Mouse (Mus musculus): ENCODE data around the gene Fam171a1.

Fam171a1 gene

GRCm38 (mm10) chr2:3139065-3139464, 25.0 kb downstream of the Fam171a1 start:
- DNase-seq = no peak

- DNase-seq = no peak
These were observed 25.6 kb downstream of the Fam171a1 start for GRCm38 (mm10) chr2:3139578-3139977.

GRCm38 (mm10) chr2:3140585-3140984, 26.6 kb downstream of the Fam171a1 start:
- DNase-seq = no peak

- no peak for DNase-seq
These were observed 27.8 kb downstream of the Fam171a1 start for GRCm38 (mm10) chr2:3141804-3142203.

GRCm38 (mm10) chr2:3144291-3144690, 30.3 kb downstream of the Fam171a1 start:
- no peak for DNase-seq

- DNase-seq = no peak
These were observed 33.6 kb downstream of the Fam171a1 start for GRCm38 (mm10) chr2:3147550-3148157.

- no peak for DNase-seq
These were observed 34.7 kb downstream of the Fam171a1 start for GRCm38 (mm10) chr2:3148731-3149130.

GRCm38 (mm10) chr2:3150324-3150723, 36.3 kb downstream of the Fam171a1 start:
- DNase-seq = no peak

- no peak for DNase-seq
These were observed 37.3 kb downstream of the Fam171a1 start for GRCm38 (mm10) chr2:3151336-3151735.

- DNase-seq = no peak
These were observed 40.2 kb downstream of the Fam171a1 start for GRCm38 (mm10) chr2:3154091-3154665.

- DNase-seq = no peak
These were observed 41.0 kb downstream of the Fam171a1 start for GRCm38 (mm10) chr2:3154986-3155385.

- no peak for DNase-seq
These were observed 43.0 kb downstream of the Fam171a1 start for GRCm38 (mm10) chr2:3157030-3157429.

- DNase-seq = no peak
These were observed 43.8 kb downstream of the Fam171a1 start for GRCm38 (mm10) chr2:3157661-3158344.

- DNase-seq = no peak
These were observed 44.8 kb downstream of the Fam171a1 start for GRCm38 (mm10) chr2:3158682-3159412.

- no peak for DNase-seq
These were observed 47.6 kb downstream of the Fam171a1 start for GRCm38 (mm10) chr2:3161578-3161977.

GRCm38 (mm10) chr2:3163501-3164076, 49.6 kb downstream of the Fam171a1 start:
- DNase-seq = no peak

GRCm38 (mm10) chr2:3165037-3165600, 51.1 kb downstream of the Fam171a1 start:
- DNase-seq = no peak

- DNase-seq = no peak
These were observed 52.0 kb downstream of the Fam171a1 start for GRCm38 (mm10) chr2:3165890-3166605.

- DNase-seq = no peak
These were observed 54.8 kb downstream of the Fam171a1 start for GRCm38 (mm10) chr2:3168719-3169402.

GRCm38 (mm10) chr2:3169403-3169747, 55.4 kb downstream of the Fam171a1 start:
- no peak for DNase-seq

GRCm38 (mm10) chr2:3171774-3172173, 57.8 kb downstream of the Fam171a1 start:
- no peak for DNase-seq

- peak; percentile 27 for DNase-seq
These were observed 58.6 kb downstream of the Fam171a1 start for GRCm38 (mm10) chr2:3172656-3173055.
